Mouse (Mus musculus) bone marrow macrophage, adult 2 months (primary cell): ENCODE measurements at regions not wholly inside any gene's neighbourhood (a gene's known extent, or its start where the extent isn't known, plus 50 kb on each side); places are given as distances from the start of the nearest gene placed in this dataset.
A peak's percentile ranks its signal among the peaks of the same experiment; 100 is the strongest.

ENCODE experiments used
- H3K27ac ChIP-seq: 2 replicates; pipeline ENCODE4 v1.5.1; 2012; ENCODE audit warnings: low read depth, low read length; ENCODE audit not compliant: insufficient read depth
- H3K4me1 ChIP-seq: 2 replicates; pipeline ENCODE4 v1.6.1; 2012; ENCODE audit warnings: low read length; ENCODE audit not compliant: control insufficient read depth, insufficient read depth
- H3K4me3 ChIP-seq: 2 replicates; pipeline ENCODE4 v1.5.1; 2012; ENCODE audit warnings: mild to moderate bottlenecking, low read length, moderate library complexity; ENCODE audit not compliant: insufficient read depth
- CTCF ChIP-seq: IDR thresholded peaks from 2 replicates; pipeline ENCODE4 v1.5.1; 2012; ENCODE audit warnings: low read depth, mild to moderate bottlenecking, low read length, moderate library complexity
- POLR2A ChIP-seq: IDR thresholded peaks from 2 replicates; pipeline ENCODE4 v1.6.1; 2012; ENCODE audit warnings: mild to moderate bottlenecking, low read depth, low read length, borderline replicate concordance

GRCm38 (mm10) chr9:25409729-25410128, 71.6 kb upstream of the Eepd1 start:
- TF ChIP-seq CTCF (no peak), POLR2A (no peak)
- Histone ChIP-seq H3K4me3 (no peak overlapping the region), H3K27ac (no peak overlapping the region), H3K4me1 (no peaks in the 10 kb centered on the region)

- Histone ChIP-seq H3K4me3 (no peak overlapping the region), H3K4me1 (no peaks in the 10 kb centered on the region), H3K27ac (no peak overlapping the region)
- TF ChIP-seq CTCF (no peak), POLR2A (no peak)
These were observed 67.5 kb upstream of the Eepd1 start for GRCm38 (mm10) chr9:25413873-25414272.

- Histone ChIP-seq H3K27ac (no peak overlapping the region), H3K4me1 (no peaks in the 10 kb centered on the region), H3K4me3 (no peak overlapping the region)
- TF ChIP-seq POLR2A (no peak), CTCF (no peak)
These were observed 67.0 kb upstream of the Eepd1 start for GRCm38 (mm10) chr9:25414315-25414714.

- H3K4me1 ChIP-seq: peaks cover 21% of the 10 kb centered on the region
- H3K4me3 ChIP-seq: no peak overlapping the region
- H3K27ac ChIP-seq: no peak overlapping the region
- no peak for TF ChIP-seq CTCF
- no peak for TF ChIP-seq POLR2A
These were observed 54.4 kb upstream of the Eepd1 start for GRCm38 (mm10) chr9:25426941-25427340.

- peak overlapping the region; percentile 63 for H3K27ac ChIP-seq
- H3K4me3 ChIP-seq: no peak overlapping the region
- TF ChIP-seq POLR2A: no peak
- no peak for TF ChIP-seq CTCF
- peaks cover 21% of the 10 kb centered on the region for H3K4me1 ChIP-seq
These were observed 51.7 kb upstream of the Eepd1 start for GRCm38 (mm10) chr9:25429450-25430213.
